Mouse (Mus musculus) bone marrow macrophage, adult 2 months (primary cell): Measurements from ENCODE around the gene Ppib.

Experiments used
- CTCF ChIP-seq: IDR thresholded peaks from 2 replicates; pipeline ENCODE4 v1.5.1; 2012; ENCODE audit warnings: low read depth, mild to moderate bottlenecking, low read length, moderate library complexity
- POLR2A ChIP-seq: IDR thresholded peaks from 2 replicates; pipeline ENCODE4 v1.6.1; 2012; ENCODE audit warnings: mild to moderate bottlenecking, low read depth, low read length, borderline replicate concordance

GRCm38 (mm10) chr9:66049931-66050601, 10.0 kb upstream of the Ppib start:
- TF ChIP-seq POLR2A (no peak), CTCF (no peak)
